14 mouse cellular contexts compared by ENCODE assay signal in genomic region chr8:10606028-10606815, GRCm38 (mm10).
DNase-seq lines count a peak whose midpoint lies in the region; ATAC-seq and TF ChIP-seq lines count a peak whose summit lies in the region.
"Had no signal": no experiment of that assay in that cellular context is flagged by ENCODE, and none has a peak within 500 bp of the region (broad histone marks: within the 10 kb centered on the region; RNA-seq: fewer than 3 reads in every experiment).

No protein-coding gene starts in this region.

- no peak overlapping the region for H3K9ac ChIP-seq in heart, postnatal 0 days (replicated peaks; ENCODE audit: low read depth, low read length)
- H3K9ac ChIP-seq in heart, embryonic 11.5 days (ENCODE audit: low read depth, low read length): no peak overlapping the region
- H3K9ac ChIP-seq in intestine, embryonic 15.5 days: no peak overlapping the region
- H3K9ac ChIP-seq: limb, embryonic 13.5 days had no signal

- no peak for TF ChIP-seq CTCF in heart, postnatal 0 days (IDR thresholded peaks at IDR 0.05; ENCODE audit: low read depth)
- no peak for TF ChIP-seq CTCF in C2C12 (IDR thresholded peaks at IDR 0.05; ENCODE audit: control insufficient read depth, insufficient read depth, insufficient read length)

- H3K27ac ChIP-seq in heart, postnatal 0 days (ENCODE audit: low read depth): no peak overlapping the region
- H3K27ac ChIP-seq in heart, embryonic 11.5 days (ENCODE audit: low read depth, low read length): no peak overlapping the region
- no peak overlapping the region for H3K27ac ChIP-seq in intestine, embryonic 15.5 days
- H3K27ac ChIP-seq: layer of hippocampus, adult 2 months; limb, embryonic 13.5 days had no signal

- 0 out of 2 replicates have a peak, but pooled peaks have one; percentile 36 for ATAC-seq in heart, postnatal 0 days (ENCODE audit: insufficient read depth, low read depth)
- no peak for ATAC-seq in heart, embryonic 11.5 days (replicated peaks; ENCODE audit: insufficient number of reproducible peaks, low FRiP score, low TSS enrichment)
- ATAC-seq in megakaryocyte progenitor cell, adult 5-6 weeks (replicated peaks; ENCODE audit: poor library complexity): peak; percentile 91
- no peak for ATAC-seq in intestine, embryonic 15.5 days

- H3K4me2 ChIP-seq in heart, postnatal 0 days (ENCODE audit: low read depth, low read length): no peak overlapping the region
- no peak overlapping the region for H3K4me2 ChIP-seq in heart, embryonic 11.5 days
- H3K4me2 ChIP-seq in intestine, embryonic 15.5 days (replicated peaks): no peak overlapping the region
- H3K4me2 ChIP-seq: limb, embryonic 13.5 days had no signal

- no peaks in the 10 kb centered on the region for H3K36me3 ChIP-seq in heart, postnatal 0 days (replicated peaks; ENCODE audit: control insufficient read depth, insufficient read depth, low read length)
- no peaks in the 10 kb centered on the region for H3K36me3 ChIP-seq in heart, embryonic 11.5 days (ENCODE audit: control insufficient read depth, insufficient read depth, low read length)
- no peaks in the 10 kb centered on the region for H3K36me3 ChIP-seq in C2C12 (ENCODE audit: control insufficient read depth, insufficient read depth)
- H3K36me3 ChIP-seq in intestine, embryonic 15.5 days: no peaks in the 10 kb centered on the region
- H3K36me3 ChIP-seq: limb, embryonic 13.5 days had no signal

- no peak overlapping the region for H3K4me3 ChIP-seq in heart, postnatal 0 days (ENCODE audit: low read depth, low read length)
- H3K4me3 ChIP-seq in heart, embryonic 11.5 days (ENCODE audit: low read depth, low read length): no peak overlapping the region
- no peak overlapping the region for H3K4me3 ChIP-seq in C2C12 (ENCODE audit: insufficient read depth, poor library complexity, severe bottlenecking)
- H3K4me3 ChIP-seq in intestine, embryonic 15.5 days (replicated peaks): no peak overlapping the region
- H3K4me3 ChIP-seq: layer of hippocampus, adult 2 months; limb, embryonic 13.5 days had no signal

- no peaks in the 10 kb centered on the region for H3K79me3 ChIP-seq in C2C12 (ENCODE audit: low read depth)

- 40% methylated on average over 12 of the region's 12 CpGs for WGBS in heart, postnatal 0 days
- 49% methylated on average over 12 of the region's 12 CpGs for WGBS in heart, embryonic 11.5 days (ENCODE audit: insufficient replicate concordance)
- WGBS in intestine, embryonic 15.5 days: 38% methylated on average over 12 of the region's 12 CpGs

- DNase-seq in heart, postnatal 0 days (ENCODE audit: low spot score): no peak
- peak; percentile 25 for DNase-seq in c-Kit-positive CD71-negative TER-119-negative erythroid progenitor cells, embryonic 14.5 days (ENCODE audit: low read depth)
- DNase-seq in heart, adult 9 months (ENCODE audit: low spot score in 2 of 2): no peak
- no peak for DNase-seq in frontal cortex, postnatal 25 days (ENCODE audit: low spot score in 2 of 2)
- DNase-seq: cerebellum, postnatal 10 days; heart, postnatal 36 days; lung, postnatal 4 days had no signal

- no peak overlapping the region for H3ac ChIP-seq in C2C12 (ENCODE audit: control insufficient read depth, insufficient read length, low read depth)

- no peaks in the 10 kb centered on the region for H3K9me3 ChIP-seq in heart, postnatal 0 days (replicated peaks; ENCODE audit: control insufficient read depth, low read length)
- H3K9me3 ChIP-seq in heart, embryonic 11.5 days (replicated peaks; ENCODE audit: control insufficient read depth, low read length): no peaks in the 10 kb centered on the region
- H3K9me3 ChIP-seq in intestine, embryonic 15.5 days: no peaks in the 10 kb centered on the region
- H3K9me3 ChIP-seq: limb, embryonic 13.5 days had no signal

- 0 out of 2 replicates have a peak, but pooled peaks cover 3% of the 10 kb centered on the region for H3K4me1 ChIP-seq in heart, postnatal 0 days (ENCODE audit: control insufficient read depth, insufficient read depth)
- peaks cover 5% of the 10 kb centered on the region; the same call in 1 of the 2 replicates for H3K4me1 ChIP-seq in heart, embryonic 11.5 days (ENCODE audit: control insufficient read depth, insufficient read depth, low read length)
- H3K4me1 ChIP-seq in intestine, embryonic 15.5 days (replicated peaks): peaks cover 4% of the 10 kb centered on the region; the same call in 1 of the 2 replicates

- TF ChIP-seq EP300 in heart, postnatal 0 days (IDR thresholded peaks at IDR 0.05; ENCODE audit: low read depth): no peak

- no peaks in the 10 kb centered on the region for H3K79me2 ChIP-seq in C2C12 (ENCODE audit: control insufficient read depth, insufficient read depth)

- H3K27me3 ChIP-seq in heart, postnatal 0 days (ENCODE audit: control insufficient read depth, insufficient read depth, low read length): no peaks in the 10 kb centered on the region
- no peaks in the 10 kb centered on the region for H3K27me3 ChIP-seq in heart, embryonic 11.5 days (ENCODE audit: control insufficient read depth, insufficient read depth, low read length)
- H3K27me3 ChIP-seq in C2C12 (ENCODE audit: control insufficient read depth, insufficient read depth, insufficient read length): peaks cover 25% of the 10 kb centered on the region
- no peaks in the 10 kb centered on the region for H3K27me3 ChIP-seq in intestine, embryonic 15.5 days (replicated peaks)
- H3K27me3 ChIP-seq: CH12.LX; limb, embryonic 13.5 days had no signal

TF ChIP-seq in C2C12, 6 proteins besides CTCF, POLR2A, EP300 and RAD21:
- TF ChIP-seq MAX (IDR thresholded peaks at IDR 0.05) (no peak), MYOD1 (IDR thresholded peaks at IDR 0.05; ENCODE audit: control insufficient read depth, insufficient read length, low read depth) (no peak), CEBPB (IDR thresholded peaks at IDR 0.05; ENCODE audit: low read depth) (peak; percentile 41), USF1 (IDR thresholded peaks at IDR 0.05; ENCODE audit: low read depth) (no peak), FOSL1 (IDR thresholded peaks at IDR 0.05; ENCODE audit: insufficient read depth, low read length, poor library complexity, severe bottlenecking) (peak; percentile 21), MYOG (IDR thresholded peaks at IDR 0.05; ENCODE audit: control insufficient read depth, extremely low read depth, insufficient read length) (no peak)
TF ChIP-seq in C2C12: peak in this region for 2.

Comparison
In these comparisons a context has a peak if more than half of its experiments do, and no peak if none do; other contexts are left out.
1. ATAC-seq: peak in heart, postnatal 0 days (single experiment) and megakaryocyte progenitor cell, adult 5-6 weeks (single experiment); none in heart, embryonic 11.5 days (single experiment) and intestine, embryonic 15.5 days (single experiment).